Mouse (Mus musculus): ENCODE measurements around the gene Camkv. TPM values are rescaled to one million over a fixed set of nuclear protein-coding genes. Genes with fewer than 3 reads are reported as not detected.

Camkv gene
- polyA plus RNA-seq, 1 experiment = 0.01 TPM

DNA sequence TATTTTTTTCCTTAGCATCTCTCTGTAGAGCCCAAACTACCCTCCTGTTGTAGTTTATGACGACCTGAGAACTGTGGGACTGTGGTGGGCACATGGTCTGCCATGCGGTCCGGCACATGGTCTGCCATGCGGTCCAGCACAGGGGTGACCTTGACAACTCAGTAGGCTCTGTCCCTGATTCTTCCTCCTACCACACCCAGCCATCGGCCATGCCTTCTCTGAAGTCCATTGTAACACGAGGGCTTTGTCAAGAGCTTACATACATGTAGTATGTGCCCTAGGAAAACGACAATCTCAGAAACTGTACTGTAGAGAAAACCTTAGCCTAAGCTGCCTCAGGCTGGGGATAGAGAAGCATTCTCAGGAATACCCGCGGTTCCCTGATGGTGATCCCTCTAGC is 29.2 kb downstream of the Camkv start:
- Histone ChIP-seq H3K4me1 (ENCODE audit: control insufficient read depth) (peaks cover 32% of the 10 kb centered on the region), H3K27me3 (ENCODE audit: control insufficient read depth) (no peaks in the 10 kb centered on the region), H3K9me3 (ENCODE audit: control insufficient read depth, low read length) (no peaks in the 10 kb centered on the region), H3K36me3 (ENCODE audit: control insufficient read depth) (peaks cover 99% of the 10 kb centered on the region), H3K4me3 (replicated peaks) (no peak overlapping the region)
- TF ChIP-seq TAL1 (IDR thresholded peaks at IDR 0.05; ENCODE audit: low read length) = no peak
- no peak for TF ChIP-seq GATA1 (IDR thresholded peaks at IDR 0.05; ENCODE audit: low read length)

DNA sequence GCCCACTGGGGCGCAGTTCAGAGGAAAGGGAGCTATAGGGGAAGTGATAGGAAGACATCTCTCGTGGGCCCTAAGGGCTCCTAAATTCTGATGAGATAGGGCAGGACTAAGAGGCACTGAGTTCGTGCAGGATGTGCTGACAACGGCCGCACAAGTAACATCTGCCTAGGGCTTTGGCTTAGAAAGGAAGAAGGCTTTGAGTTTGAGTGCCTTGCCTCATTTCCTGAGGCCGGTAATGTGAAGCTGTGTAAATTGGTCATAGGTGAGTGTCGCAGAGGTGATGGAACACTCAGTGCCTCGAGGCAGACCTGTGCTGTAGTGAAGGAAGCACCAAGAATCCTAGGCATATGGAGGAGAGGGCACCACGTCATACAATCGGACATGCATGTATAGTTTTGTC is 31.2 kb downstream of the Camkv start:
- no peak for TF ChIP-seq TAL1 (IDR thresholded peaks at IDR 0.05; ENCODE audit: low read length)
- TF ChIP-seq GATA1 (IDR thresholded peaks at IDR 0.05; ENCODE audit: low read length) = no peak
- Histone ChIP-seq H3K4me3 (replicated peaks) (no peak overlapping the region), H3K27me3 (ENCODE audit: control insufficient read depth) (no peaks in the 10 kb centered on the region), H3K4me1 (ENCODE audit: control insufficient read depth) (peaks cover 52% of the 10 kb centered on the region), H3K9me3 (ENCODE audit: control insufficient read depth, low read length) (no peaks in the 10 kb centered on the region), H3K36me3 (ENCODE audit: control insufficient read depth) (peaks cover 99% of the 10 kb centered on the region)

DNA sequence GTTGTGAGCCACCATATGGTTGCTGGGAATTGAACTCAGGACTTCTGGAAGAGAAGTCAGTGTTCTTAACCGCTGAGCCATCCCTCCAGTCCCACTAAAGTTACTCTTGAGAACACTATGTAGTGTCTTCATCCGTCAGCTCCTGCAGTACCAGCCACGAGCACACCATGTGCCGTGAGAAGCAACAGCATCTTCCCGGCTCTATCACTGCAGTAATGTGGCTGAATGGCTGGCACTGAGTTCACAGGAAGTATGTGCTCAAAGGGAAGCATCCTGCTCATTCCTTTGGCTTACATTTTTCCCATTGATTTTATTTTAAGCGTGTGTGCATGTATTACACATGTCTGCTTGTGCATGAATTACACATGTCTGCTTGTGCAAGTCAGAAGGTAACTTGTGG is 32.0 kb downstream of the Camkv start:
- Histone ChIP-seq H3K36me3 (ENCODE audit: control insufficient read depth) (peaks cover 99% of the 10 kb centered on the region), H3K9me3 (ENCODE audit: control insufficient read depth, low read length) (no peaks in the 10 kb centered on the region), H3K4me3 (replicated peaks) (no peak overlapping the region), H3K27me3 (ENCODE audit: control insufficient read depth) (no peaks in the 10 kb centered on the region), H3K4me1 (ENCODE audit: control insufficient read depth) (peaks cover 60% of the 10 kb centered on the region)
- TF ChIP-seq TAL1 (IDR thresholded peaks at IDR 0.05; ENCODE audit: low read length) (no peak), GATA1 (IDR thresholded peaks at IDR 0.05; ENCODE audit: low read length) (no peak)

DNA sequence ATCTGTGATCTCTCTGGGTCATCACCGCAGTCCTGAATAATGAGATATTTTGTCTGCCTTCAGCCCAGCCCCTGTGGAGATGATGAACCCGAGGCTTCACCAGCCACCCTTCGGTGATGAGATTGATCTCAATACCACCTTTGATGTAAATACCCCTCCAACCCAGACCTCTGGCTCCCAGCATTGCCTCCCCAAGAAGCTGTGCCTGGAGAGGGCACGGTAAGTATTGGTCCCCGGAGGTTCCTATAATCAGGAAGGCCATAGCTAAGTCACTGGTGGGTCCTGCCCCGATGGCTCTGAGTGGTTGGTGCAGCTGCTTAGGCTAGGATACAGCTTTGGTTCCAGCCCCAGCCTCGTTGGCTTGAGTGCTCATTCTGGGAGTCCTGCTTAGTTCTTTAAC is 33.1 kb downstream of the Camkv start:
- TF ChIP-seq TAL1 (IDR thresholded peaks at IDR 0.05; ENCODE audit: low read length) (no peak), GATA1 (IDR thresholded peaks at IDR 0.05; ENCODE audit: low read length) (no peak)
- peaks cover 99% of the 10 kb centered on the region for H3K36me3 ChIP-seq (ENCODE audit: control insufficient read depth)
- no peaks in the 10 kb centered on the region for H3K9me3 ChIP-seq (ENCODE audit: control insufficient read depth, low read length)
- peaks cover 69% of the 10 kb centered on the region for H3K4me1 ChIP-seq (ENCODE audit: control insufficient read depth)
- H3K27me3 ChIP-seq (ENCODE audit: control insufficient read depth) = no peaks in the 10 kb centered on the region
- H3K4me3 ChIP-seq (replicated peaks) = no peak overlapping the region

DNA sequence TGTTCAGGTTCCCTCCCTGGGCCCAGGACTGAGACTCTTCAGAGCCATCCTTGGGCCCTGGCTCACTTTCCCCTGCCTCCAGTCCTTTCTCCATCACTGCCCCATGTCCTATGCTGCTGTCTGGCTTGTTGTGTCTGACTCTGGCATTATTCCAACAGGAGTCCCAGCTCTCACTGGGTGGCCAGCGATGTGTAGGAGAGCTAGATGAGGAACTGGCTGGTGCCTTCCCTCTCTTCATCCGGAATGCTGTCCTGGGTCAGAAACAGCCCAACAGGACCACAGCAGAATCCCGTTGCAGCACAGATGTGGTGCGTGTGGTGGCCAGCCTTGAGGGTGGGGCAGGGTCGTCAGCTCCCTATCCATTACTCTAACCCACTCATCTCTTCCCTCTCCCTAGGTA is 34.8 kb downstream of the Camkv start:
- no peak for TF ChIP-seq GATA1 (IDR thresholded peaks at IDR 0.05; ENCODE audit: low read length)
- TF ChIP-seq TAL1 (IDR thresholded peaks at IDR 0.05; ENCODE audit: low read length) = no peak
- Histone ChIP-seq H3K9me3 (ENCODE audit: control insufficient read depth, low read length) (no peaks in the 10 kb centered on the region), H3K36me3 (ENCODE audit: control insufficient read depth) (peaks cover 83% of the 10 kb centered on the region), H3K4me3 (replicated peaks) (no peak overlapping the region), H3K27me3 (ENCODE audit: control insufficient read depth) (no peaks in the 10 kb centered on the region), H3K4me1 (ENCODE audit: control insufficient read depth) (peaks cover 75% of the 10 kb centered on the region)

DNA sequence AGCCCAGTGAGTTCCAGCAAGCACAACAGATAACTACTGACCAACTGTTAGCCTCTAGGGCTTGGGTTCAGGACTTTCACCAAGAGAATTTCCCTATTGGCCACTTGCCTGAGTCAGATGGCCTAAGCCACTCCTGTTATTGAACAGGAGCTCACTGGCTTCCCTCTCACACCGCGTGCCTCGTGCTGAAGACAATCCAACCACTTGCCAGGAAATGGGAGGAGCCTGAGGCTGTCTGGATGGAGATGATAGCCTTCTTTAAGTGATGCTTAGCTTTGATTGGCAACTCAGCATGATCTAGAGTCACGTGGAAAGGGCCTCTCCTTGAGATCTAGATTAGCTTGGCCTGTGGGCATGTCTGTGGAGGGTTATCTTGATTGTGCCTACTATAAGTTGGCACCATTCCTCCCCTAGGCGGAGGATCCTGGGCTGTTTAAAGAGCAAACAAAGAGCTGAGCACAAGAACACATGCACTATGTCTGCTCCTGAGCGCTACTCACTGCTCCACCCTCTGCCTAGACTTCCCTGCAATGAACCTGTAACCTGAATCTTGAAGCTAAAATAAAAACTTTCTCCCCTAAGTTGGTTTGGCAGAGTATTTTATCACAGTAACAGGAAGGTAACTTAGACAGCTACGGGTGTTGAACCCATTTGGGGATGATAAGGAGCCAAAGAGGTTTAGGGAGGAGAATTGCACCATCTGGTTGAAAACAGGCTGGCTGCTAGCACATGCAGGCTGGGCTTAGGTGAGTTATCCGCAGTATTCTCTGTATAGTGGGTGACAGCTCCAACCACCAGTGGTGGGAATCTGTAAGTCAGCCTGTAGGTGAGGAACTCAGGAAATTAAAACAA is 36.4 kb downstream of the Camkv start:
- Histone ChIP-seq H3K4me1 (ENCODE audit: control insufficient read depth) (peaks cover 81% of the 10 kb centered on the region), H3K36me3 (ENCODE audit: control insufficient read depth) (peaks cover 82% of the 10 kb centered on the region), H3K27me3 (ENCODE audit: control insufficient read depth) (no peaks in the 10 kb centered on the region), H3K4me3 (replicated peaks) (peak overlapping the region; percentile 46), H3K9me3 (ENCODE audit: control insufficient read depth, low read length) (no peaks in the 10 kb centered on the region)
- TF ChIP-seq TAL1 (IDR thresholded peaks at IDR 0.05; ENCODE audit: low read length) (peak; percentile 80), GATA1 (IDR thresholded peaks at IDR 0.05; ENCODE audit: low read length) (peak; percentile 94)

DNA sequence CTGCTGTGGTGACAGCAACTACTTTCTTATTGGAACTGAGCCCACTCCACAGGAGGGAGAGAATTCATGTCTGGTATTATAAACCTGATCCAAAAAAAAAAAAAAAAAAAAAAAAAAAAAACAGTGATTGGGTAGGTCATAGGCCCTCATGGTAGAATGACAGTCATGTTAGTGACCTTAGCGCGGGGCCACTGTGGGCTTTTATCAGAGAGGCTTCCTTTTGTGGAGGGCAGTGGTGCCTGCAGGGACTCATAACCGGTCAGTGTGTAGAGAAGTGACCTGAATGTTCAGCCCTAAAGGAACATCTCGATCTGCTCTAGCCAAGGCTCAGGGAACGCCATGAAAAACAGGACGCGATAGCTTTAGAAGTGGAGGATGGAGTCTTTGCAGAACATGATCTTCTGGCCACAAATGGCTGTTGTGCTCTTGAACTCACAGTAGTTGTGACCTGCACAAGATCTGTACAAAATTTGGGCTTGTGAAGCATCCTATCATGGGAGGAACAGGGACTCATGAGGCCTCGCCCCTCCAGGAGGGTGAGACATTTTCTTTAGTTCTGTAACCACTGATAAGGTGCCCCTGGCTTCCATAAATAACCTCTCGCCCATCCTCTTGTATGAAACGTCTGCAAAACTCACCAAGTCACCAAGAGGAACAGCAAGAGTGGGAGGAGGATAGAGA is 39.2 kb downstream of the Camkv start:
- peaks cover 99% of the 10 kb centered on the region for H3K4me1 ChIP-seq (ENCODE audit: control insufficient read depth)
- TF ChIP-seq TAL1 (IDR thresholded peaks at IDR 0.05; ENCODE audit: low read length) (peak; percentile 45; the same call in 2 of the 3 replicates), GATA1 (IDR thresholded peaks at IDR 0.05; ENCODE audit: low read length) (peak; percentile 37; the same call in 1 of the 2 replicates)
- no peaks in the 10 kb centered on the region for H3K27me3 ChIP-seq (ENCODE audit: control insufficient read depth)
- H3K4me3 ChIP-seq (replicated peaks) = peak overlapping the region; percentile 65
- peaks cover 83% of the 10 kb centered on the region for H3K36me3 ChIP-seq (ENCODE audit: control insufficient read depth)
- H3K9me3 ChIP-seq (ENCODE audit: control insufficient read depth, low read length) = no peaks in the 10 kb centered on the region

DNA sequence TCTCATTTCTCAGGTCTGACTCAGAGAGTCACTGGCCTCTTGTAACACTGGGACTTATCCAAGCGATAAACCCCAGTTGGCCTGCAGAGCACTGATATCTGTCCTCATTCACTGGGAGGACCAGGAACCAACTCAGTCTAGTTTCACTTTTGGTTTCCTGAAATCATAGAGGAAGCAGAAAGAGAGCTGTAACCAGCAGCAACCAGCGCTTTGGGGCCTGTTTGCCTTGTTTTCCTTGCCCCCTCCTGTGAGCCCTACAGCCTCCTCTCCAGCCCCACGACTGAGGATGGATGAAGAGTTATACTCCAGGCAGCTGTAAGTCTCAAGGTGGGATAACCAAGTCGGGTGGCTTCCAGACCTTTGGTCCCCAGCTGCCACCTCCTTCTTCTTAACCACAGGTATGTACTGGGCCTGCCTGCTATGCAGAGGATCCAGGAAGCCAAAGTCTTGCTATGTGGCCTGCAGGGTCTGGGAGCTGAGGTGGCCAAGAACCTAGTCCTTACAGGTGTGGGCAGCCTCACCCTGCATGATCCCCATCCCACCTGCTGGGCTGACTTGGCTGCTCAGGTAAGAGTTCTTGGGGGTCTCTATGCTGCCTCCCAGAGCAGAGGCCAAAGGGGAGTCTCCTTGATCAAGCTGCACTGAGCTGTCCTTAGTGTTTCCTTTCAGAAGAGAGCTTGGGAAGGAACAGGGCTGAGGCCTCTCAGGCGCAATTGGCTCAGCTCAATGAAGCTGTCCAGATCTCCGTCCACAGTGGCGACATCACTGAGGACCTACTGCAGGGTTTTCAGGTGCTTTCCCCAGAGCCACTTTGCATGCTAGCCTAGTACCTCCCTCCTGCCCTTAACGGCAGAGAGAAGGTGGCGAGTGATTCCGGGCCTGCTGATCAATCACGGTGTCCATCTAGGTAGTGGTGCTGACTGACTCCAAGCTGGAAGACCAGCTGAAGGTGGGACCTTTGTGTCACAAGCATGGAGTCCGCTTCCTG is 40.2 kb downstream of the Camkv start, which contains the start of gene Uba7:
Gene Uba7, plus strand, starts transcription at position 107 of the 988 bp plus-strand sequence.
- TF ChIP-seq GATA1 (IDR thresholded peaks at IDR 0.05; ENCODE audit: low read length) (peak; percentile 83), TAL1 (IDR thresholded peaks at IDR 0.05; ENCODE audit: low read length) (peak; percentile 84)
- Histone ChIP-seq H3K9me3 (ENCODE audit: control insufficient read depth, low read length) (no peaks in the 10 kb centered on the region), H3K27me3 (ENCODE audit: control insufficient read depth) (no peaks in the 10 kb centered on the region), H3K4me3 (replicated peaks) (peak within 1 kb of the TSS; percentile 65), H3K36me3 (ENCODE audit: control insufficient read depth) (peaks cover 83% of the 10 kb centered on the region), H3K4me1 (ENCODE audit: control insufficient read depth) (peaks cover 99% of the 10 kb centered on the region)
